Mouse (Mus musculus): Measurements from ENCODE around the gene Nnmt. TPM values are rescaled to one million over a fixed set of nuclear protein-coding genes. Genes with fewer than 3 reads are reported as not detected.

Nnmt gene
- polyA plus RNA-seq, 1 experiment from 2014 or later, result 4.7 TPM

DNA sequence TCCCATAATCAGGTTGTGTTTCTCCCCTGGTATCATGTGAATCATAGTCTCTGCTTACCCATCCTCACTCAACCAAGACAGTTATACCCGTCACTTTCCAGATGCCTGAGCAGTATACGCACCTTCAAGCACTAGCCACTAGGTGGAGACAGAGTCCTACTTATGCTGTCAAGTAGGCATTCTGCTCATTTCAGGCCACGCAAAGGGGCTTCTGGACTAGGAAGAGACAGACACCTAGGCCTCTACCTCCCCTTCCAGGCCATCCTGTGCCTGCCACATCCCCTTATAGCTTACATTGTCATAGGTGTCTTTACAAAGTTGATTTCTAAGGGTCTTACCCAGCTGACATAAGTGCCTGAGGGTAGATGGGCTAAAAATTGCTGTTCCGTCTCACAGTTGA is 41.3 kb upstream of the Nnmt start:
- ATAC-seq (ENCODE audit: low FRiP score, low read depth), result no peak
- no peak overlapping the region for H3K9ac ChIP-seq
- 23% methylated on average over 4 of the region's 4 CpGs for WGBS
- H3K9me3 ChIP-seq, result peaks cover 7% of the 10 kb centered on the region
- H3K27ac ChIP-seq, result no peak overlapping the region
- H3K4me2 ChIP-seq (replicated peaks), result no peak overlapping the region
- H3K4me3 ChIP-seq, result no peak overlapping the region
- H3K36me3 ChIP-seq, result no peaks in the 10 kb centered on the region
- H3K4me1 ChIP-seq, result peaks cover 27% of the 10 kb centered on the region
- peaks cover 55% of the 10 kb centered on the region for H3K27me3 ChIP-seq

DNA sequence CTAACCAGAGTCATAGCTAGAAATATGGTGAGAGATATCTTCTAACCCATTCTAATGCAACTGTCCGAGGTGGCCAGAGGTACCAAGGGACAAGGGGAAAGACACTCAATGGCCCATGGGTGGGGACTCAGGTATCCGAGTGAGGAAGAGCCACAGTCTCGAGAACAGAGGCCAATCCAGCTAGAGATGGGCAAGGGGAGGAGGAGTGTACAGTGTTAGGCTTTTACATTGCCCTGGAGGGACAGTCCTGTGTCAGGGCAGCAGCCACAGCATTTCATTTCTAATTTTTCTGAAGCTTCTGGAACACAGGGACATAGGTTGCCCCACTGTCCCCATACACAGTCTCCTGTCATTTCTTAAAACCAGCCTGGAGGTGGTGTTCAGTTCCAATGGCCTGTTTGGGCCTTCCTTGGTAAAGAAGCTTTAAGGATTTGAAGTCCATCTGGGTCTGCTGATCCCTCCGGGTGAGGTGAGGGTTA is 40.7 kb upstream of the Nnmt start:
- ATAC-seq (ENCODE audit: low FRiP score, low read depth), result no peak
- Histone ChIP-seq H3K4me1 (peaks cover 27% of the 10 kb centered on the region), H3K27ac (no peak overlapping the region), H3K9ac (no peak overlapping the region), H3K4me3 (no peak overlapping the region), H3K27me3 (peaks cover 49% of the 10 kb centered on the region), H3K36me3 (no peaks in the 10 kb centered on the region), H3K4me2 (replicated peaks) (no peak overlapping the region), H3K9me3 (peaks cover 7% of the 10 kb centered on the region)
- 62% methylated on average over 4 of the region's 4 CpGs for WGBS

DNA sequence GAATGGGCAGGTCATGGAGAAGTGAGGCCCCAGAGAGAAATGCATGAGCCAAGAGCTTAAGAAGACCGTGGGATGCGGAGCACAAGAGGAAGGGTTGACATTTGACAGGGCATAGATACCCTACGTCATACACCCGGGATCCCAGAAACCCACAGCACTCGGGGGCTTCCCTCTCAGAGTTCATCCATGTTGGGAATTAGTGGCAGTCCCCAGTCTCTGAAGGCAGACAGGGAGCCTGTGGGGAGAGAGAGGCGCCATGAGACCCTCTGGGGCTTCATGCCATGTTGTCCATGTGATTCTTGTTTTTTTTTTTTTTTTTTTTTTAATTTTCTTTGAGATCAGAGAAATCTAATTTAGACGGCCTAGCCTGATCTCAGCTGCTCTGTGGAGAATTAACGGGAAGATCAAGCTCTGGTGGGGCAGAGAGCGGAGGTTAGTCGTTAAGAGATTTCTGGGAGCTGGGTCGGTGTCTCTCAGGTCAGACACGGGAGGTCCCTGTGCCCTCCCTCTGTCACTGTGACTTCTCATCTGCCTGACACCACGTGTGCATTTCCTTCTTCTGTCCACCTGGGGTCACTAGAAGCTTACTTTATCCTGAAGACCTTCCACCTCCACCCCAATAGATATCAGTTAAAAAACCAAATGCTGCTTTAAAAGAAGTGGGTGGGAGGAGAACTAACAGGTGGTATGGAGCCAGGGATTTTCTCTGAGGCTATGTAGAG is 40.1 kb upstream of the Nnmt start:
- ATAC-seq (ENCODE audit: low FRiP score, low read depth), result no peak
- H3K27ac ChIP-seq, result no peak overlapping the region
- peaks cover 27% of the 10 kb centered on the region for H3K4me1 ChIP-seq
- H3K9ac ChIP-seq, result no peak overlapping the region
- H3K36me3 ChIP-seq, result no peaks in the 10 kb centered on the region
- no peak overlapping the region for H3K4me3 ChIP-seq
- peaks cover 43% of the 10 kb centered on the region for H3K27me3 ChIP-seq
- H3K9me3 ChIP-seq, result peaks cover 7% of the 10 kb centered on the region
- no peak overlapping the region for H3K4me2 ChIP-seq (replicated peaks)
- 51% methylated on average over 13 of the region's 13 CpGs for WGBS

DNA sequence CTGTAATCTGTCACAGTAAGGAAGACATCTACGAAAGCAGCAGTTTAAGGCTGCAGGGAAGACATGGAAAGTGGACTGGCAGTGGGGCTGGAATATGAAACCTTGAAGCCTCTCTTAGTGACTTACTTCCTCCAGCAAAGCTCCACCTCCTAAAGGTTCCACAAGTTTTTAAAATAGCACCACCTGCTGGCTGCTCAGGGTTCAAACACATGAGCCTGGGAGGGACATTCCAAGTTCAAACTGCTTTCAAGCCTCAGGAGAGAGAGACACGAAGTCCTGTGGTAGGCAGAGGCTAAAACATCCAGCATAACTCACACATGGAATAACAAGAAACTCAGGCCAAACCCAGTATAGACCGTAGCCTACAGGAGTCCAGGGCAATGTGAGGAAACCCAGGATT is 39.4 kb upstream of the Nnmt start:
- WGBS, result 80% methylated on average over 3 of the region's 3 CpGs
- ATAC-seq (ENCODE audit: low FRiP score, low read depth), result no peak
- H3K4me2 ChIP-seq (replicated peaks), result no peak overlapping the region
- peaks cover 36% of the 10 kb centered on the region for H3K27me3 ChIP-seq
- H3K4me3 ChIP-seq, result no peak overlapping the region
- H3K9ac ChIP-seq, result no peak overlapping the region
- no peak overlapping the region for H3K27ac ChIP-seq
- H3K4me1 ChIP-seq, result peaks cover 22% of the 10 kb centered on the region
- peaks cover 7% of the 10 kb centered on the region for H3K9me3 ChIP-seq
- H3K36me3 ChIP-seq, result no peaks in the 10 kb centered on the region

DNA sequence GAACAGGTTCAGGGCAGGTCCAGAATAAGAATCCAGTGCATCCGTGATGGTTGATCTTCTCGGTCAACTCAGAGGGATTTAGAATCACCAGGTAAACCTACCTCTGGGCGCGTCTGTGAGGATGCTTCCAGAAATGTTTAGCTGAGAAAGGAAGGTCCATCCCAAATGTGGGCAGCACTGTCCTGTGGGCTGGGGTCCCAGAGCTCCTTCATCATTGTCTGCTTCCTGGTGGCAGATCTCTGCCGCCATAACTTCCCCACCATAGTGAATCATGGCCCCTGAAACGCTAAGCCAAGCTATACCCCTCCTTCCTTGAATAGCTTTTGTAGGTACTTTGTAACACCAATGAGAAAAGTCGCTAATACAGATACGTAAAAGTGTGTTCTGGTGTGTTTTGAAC is 36.7 kb upstream of the Nnmt start:
- Histone ChIP-seq H3K4me2 (replicated peaks) (no peak overlapping the region), H3K4me1 (no peaks in the 10 kb centered on the region), H3K27ac (no peak overlapping the region), H3K4me3 (no peak overlapping the region), H3K9me3 (peaks cover 7% of the 10 kb centered on the region), H3K36me3 (no peaks in the 10 kb centered on the region), H3K27me3 (peaks cover 30% of the 10 kb centered on the region), H3K9ac (no peak overlapping the region)
- ATAC-seq (ENCODE audit: low FRiP score, low read depth), result no peak
- 91% methylated on average over 8 of the region's 8 CpGs for WGBS

DNA sequence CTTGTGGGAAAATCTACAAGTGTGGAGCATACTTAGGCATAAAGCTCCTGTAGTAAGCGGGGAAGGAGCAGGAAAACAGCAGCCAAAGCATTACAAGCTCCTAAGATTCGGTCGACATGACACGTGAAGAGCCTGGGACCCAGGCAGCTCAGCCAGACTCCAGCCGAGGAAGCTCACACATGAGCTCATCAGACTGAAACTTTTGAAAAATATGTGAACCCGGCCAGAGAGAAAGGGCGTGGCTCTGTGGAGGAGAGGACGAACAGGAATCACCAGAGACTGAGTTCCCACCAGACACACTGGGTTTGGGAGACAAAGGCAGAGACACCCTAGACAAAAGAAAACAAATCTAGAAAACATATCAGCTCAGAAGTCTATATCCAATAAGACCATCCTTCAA is 35.9 kb upstream of the Nnmt start:
- peaks cover 7% of the 10 kb centered on the region for H3K9me3 ChIP-seq
- H3K36me3 ChIP-seq, result no peaks in the 10 kb centered on the region
- H3K9ac ChIP-seq, result no peak overlapping the region
- peaks cover 34% of the 10 kb centered on the region for H3K27me3 ChIP-seq
- no peak overlapping the region for H3K27ac ChIP-seq
- H3K4me2 ChIP-seq (replicated peaks), result no peak overlapping the region
- no peak overlapping the region for H3K4me3 ChIP-seq
- H3K4me1 ChIP-seq, result no peaks in the 10 kb centered on the region
- ATAC-seq (ENCODE audit: low FRiP score, low read depth), result no peak
- WGBS, result 84% methylated on average over 8 of the region's 8 CpGs

DNA sequence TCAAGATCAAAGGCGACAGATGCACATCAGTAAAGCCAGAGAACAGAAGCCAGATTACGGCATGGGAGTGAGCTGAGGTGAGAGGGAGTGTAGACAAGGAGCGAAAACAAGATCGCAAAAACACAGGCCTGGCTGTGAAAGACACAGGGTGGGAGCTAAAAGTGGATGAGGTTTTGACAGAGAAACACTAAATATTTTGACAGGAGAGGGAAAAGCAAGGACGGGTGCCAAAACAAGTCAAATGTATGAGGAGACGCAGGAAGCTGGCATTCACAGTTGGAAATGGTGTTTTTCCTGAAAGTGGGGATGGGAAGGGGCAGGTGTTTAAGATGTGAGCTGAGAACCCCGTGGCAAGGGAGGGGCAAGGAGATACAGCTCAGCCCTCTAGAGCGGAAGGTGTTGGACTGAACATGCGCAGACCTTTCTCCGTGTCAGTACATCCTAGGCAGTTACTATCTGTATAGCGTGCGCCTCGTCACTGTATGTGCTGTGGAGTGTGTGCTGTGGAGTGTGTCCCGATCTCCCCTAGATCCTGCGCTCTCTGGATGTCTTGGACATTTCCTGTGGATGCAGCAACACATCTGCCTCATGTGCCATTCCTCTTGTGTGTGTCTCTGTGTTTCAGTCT is 33.3 kb upstream of the Nnmt start:
- peaks cover 39% of the 10 kb centered on the region for H3K27me3 ChIP-seq

DNA sequence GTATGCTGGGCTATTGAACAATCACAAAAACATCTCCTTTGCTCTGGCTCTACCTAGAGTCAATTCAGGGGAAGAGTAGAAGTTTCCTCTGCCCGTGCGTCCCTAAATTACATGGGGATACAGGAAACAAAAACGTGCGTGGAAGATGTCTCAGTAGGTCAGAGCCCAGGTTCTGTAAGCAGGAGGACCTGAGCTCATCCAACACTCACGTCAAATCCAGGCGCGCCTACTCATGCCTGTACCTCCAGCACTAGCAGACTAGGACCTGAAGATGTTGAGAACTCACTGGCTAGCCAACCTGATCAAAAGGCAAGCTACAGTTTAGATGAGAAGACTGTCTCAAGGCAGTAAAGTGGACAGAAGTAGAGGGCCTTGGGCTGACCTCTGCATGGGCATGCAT is 32.2 kb upstream of the Nnmt start:
- peaks cover 39% of the 10 kb centered on the region for H3K27me3 ChIP-seq
- no peaks in the 10 kb centered on the region for H3K9me3 ChIP-seq
- no peak overlapping the region for H3K27ac ChIP-seq
- no peak overlapping the region for H3K4me2 ChIP-seq (replicated peaks)
- no peaks in the 10 kb centered on the region for H3K4me1 ChIP-seq
- H3K36me3 ChIP-seq, result no peaks in the 10 kb centered on the region
- H3K9ac ChIP-seq, result no peak overlapping the region
- H3K4me3 ChIP-seq, result no peak overlapping the region
- ATAC-seq (ENCODE audit: low FRiP score, low read depth), result no peak
- 87% methylated on average over 7 of the region's 7 CpGs for WGBS

More for the DNA sequence above, 33.3 kb upstream of the Nnmt start:
- Histone ChIP-seq H3K4me3 (no peak overlapping the region), H3K36me3 (no peaks in the 10 kb centered on the region), H3K9ac (no peak overlapping the region), H3K9me3 (no peaks in the 10 kb centered on the region), H3K4me2 (replicated peaks) (no peak overlapping the region), H3K27ac (no peak overlapping the region), H3K4me1 (no peaks in the 10 kb centered on the region)
- 60% methylated on average over 15 of the region's 15 CpGs for whole genome bisulfite sequencing
- no peak for ATAC-seq (ENCODE audit: low FRiP score, low read depth)

DNA sequence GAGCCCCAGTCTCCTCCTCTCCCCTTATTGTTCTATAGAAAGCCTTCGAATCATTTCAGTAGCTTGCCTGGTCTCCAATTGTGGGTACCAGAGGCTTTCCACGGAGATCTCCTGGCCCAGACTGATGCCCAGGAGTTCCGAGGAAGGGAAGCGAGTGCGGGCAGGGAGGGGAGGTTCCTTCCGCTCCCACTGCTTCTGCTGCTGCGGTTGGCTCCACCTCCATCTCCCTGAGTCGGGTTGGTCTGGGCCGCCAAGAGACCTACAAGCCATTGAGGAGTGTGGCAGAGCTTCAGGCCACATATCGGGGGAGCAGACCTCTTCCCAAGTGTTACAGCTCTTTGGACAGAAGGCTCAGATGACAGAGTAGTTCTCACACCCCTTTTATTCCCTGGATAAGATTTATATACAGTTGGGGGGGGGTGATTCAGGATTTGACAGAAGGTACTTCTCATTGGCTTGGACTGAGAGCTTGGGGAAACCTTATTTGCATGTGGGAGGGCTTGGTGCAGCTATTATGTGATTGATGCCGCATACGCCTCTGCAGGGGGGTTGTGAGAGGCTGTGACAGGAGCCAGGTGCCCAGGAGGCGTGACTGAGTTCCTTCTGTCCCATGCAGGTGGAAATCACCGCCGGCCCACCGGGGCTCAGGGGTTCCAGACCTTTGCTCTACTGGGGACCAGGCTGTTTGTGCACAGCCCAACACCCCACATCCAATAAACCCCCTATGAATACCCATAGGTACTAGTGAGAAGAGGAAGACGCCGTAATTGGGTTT is 30.8 kb upstream of the Nnmt start:
- ATAC-seq (ENCODE audit: low FRiP score, low read depth), result no peak
- Histone ChIP-seq H3K9ac (no peak overlapping the region), H3K4me3 (no peak overlapping the region), H3K27ac (no peak overlapping the region), H3K36me3 (no peaks in the 10 kb centered on the region), H3K4me1 (no peaks in the 10 kb centered on the region), H3K27me3 (peaks cover 39% of the 10 kb centered on the region), H3K9me3 (no peaks in the 10 kb centered on the region), H3K4me2 (replicated peaks) (no peak overlapping the region)
- WGBS, result 33% methylated on average over 18 of the region's 18 CpGs

DNA sequence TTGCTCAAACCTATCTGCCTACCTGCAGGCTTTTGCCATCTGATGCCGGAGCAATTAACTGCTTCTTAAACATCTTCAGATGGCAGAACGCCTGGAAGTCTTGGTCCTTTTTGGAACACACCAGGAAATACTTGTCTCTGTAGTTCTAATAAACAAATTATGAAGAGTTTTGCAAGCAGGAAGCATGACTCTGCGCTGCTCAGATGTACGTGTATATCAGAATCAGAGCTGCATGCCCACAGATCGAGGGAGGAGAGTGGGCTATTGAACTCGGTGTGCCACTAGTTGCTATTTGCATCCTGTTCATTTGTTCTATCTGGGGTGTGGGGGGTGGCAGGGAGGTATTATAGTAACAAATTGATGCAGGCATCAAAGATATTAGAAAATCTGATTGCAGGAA is 28.2 kb upstream of the Nnmt start:
- H3K27me3 ChIP-seq, result peaks cover 32% of the 10 kb centered on the region
- WGBS, result 67% methylated on average over 6 of the region's 6 CpGs
- no peaks in the 10 kb centered on the region for H3K36me3 ChIP-seq
- no peak overlapping the region for H3K27ac ChIP-seq
- H3K4me3 ChIP-seq, result no peak overlapping the region
- no peaks in the 10 kb centered on the region for H3K4me1 ChIP-seq
- ATAC-seq (ENCODE audit: low FRiP score, low read depth), result no peak
- H3K9me3 ChIP-seq, result no peaks in the 10 kb centered on the region
- H3K4me2 ChIP-seq (replicated peaks), result no peak overlapping the region
- no peak overlapping the region for H3K9ac ChIP-seq

DNA sequence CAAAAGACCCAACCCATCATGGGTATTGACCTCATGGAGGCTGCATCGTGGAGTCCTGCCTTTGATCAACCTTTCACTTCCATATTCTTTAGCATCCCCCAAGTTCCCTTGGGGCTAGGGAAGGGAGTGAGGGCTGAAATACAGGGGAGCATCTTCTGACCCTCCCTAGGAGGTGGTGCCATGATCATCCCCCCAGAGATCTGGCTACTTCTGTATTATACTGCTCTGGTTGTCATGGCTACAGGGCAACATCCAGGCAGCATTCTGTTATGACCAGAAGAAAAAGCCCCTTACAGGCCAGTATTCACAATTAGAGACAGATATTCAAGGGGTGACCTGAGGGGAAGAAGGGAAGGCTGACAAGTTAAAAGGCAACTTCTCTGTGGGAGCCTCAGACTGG is 14.3 kb upstream of the Nnmt start:
- no peak overlapping the region for H3K4me2 ChIP-seq (replicated peaks)
- peaks cover 15% of the 10 kb centered on the region; the same call in 1 of the 2 replicates for H3K27me3 ChIP-seq
- no peak for ATAC-seq (ENCODE audit: low FRiP score, low read depth)
- H3K27ac ChIP-seq, result no peak overlapping the region
- H3K9me3 ChIP-seq, result no peaks in the 10 kb centered on the region; the same call in 1 of the 2 replicates
- WGBS, result 88% methylated on average over 1 of the region's 1 CpGs
- H3K36me3 ChIP-seq, result no peaks in the 10 kb centered on the region
- H3K9ac ChIP-seq, result no peak overlapping the region
- H3K4me3 ChIP-seq, result no peak overlapping the region
- H3K4me1 ChIP-seq, result peaks cover 5% of the 10 kb centered on the region; the same call in 1 of the 2 replicates

DNA sequence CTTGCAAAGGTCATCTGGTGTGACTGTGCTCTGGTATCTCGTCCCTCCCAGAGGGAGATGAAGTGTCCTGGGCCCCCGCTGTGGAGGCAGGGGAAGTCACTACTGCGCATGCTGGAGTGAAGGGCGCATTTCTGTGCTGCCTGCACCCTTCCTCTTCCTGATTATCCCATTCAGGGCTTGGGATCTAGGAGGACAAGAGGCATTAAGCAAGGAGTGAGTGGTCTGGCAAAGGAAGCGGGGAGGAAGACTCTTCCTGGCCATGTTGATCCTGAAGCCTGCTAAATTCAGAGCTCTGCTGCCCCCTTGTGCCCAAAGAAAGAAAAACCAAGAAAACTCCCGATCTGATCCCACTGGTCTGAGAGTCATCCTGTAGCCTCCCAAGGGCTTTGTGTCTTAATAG is 13.6 kb upstream of the Nnmt start:
- Histone ChIP-seq H3K4me1 (peaks cover 5% of the 10 kb centered on the region; the same call in 1 of the 2 replicates), H3K27me3 (peaks cover 15% of the 10 kb centered on the region; the same call in 1 of the 2 replicates), H3K36me3 (no peaks in the 10 kb centered on the region), H3K4me3 (no peak overlapping the region), H3K9me3 (no peaks in the 10 kb centered on the region; the same call in 1 of the 2 replicates), H3K9ac (peak overlapping the region; percentile 48), H3K27ac (no peak overlapping the region), H3K4me2 (replicated peaks) (peak overlapping the region; percentile 46)
- ATAC-seq (ENCODE audit: low FRiP score, low read depth), result no peak
- 21% methylated on average over 6 of the region's 6 CpGs for WGBS

All from limb, embryonic 13.5 days (tissue).